Mouse (Mus musculus) erythroblast, embryonic 14.5 days (primary cell): ENCODE measurements around the gene Lrrc1.

ENCODE experiments used
- GATA1 ChIP-seq: IDR thresholded peaks from 2 replicates; pipeline ENCODE4 v1.6.1; 2012; ENCODE audit warnings: low read length, inconsistent platforms, mixed read lengths
- TAL1 ChIP-seq: IDR thresholded peaks from 3 replicates; pipeline ENCODE4 v1.6.1; 2012; ENCODE audit warnings: low read length, inconsistent platforms, mixed read lengths

DNA sequence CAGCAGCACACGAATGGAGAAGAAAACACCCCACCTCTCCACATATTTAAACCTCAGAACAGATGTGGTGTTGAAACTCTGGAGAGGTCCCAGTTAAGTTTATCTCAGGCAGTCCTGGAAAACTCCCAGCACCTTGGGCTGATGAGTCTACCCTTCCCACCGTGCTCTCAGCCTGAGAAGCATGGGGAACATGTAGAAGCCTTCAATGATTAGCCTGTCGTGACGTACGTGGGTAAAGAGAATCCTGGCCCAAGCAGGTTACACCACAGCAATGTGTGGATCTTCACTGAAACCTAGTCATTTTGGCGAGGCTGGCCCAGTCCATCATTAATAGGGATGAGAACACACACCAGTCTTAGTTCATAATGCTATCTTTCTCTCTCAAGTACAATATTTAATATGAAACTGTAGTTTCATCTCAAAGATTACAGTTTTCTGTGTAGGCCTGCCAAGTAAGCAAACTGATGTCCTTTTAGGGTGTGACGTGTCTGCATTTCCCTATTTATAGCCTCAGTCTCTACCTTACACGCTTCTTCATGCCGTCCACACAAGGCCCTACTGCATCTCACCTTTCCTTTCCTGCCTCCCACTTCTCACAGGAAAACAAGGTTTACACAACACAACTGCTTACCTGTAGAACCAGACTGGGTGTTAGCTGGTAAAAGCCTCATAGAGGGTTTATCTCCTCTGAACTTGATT, 125.0 kb downstream of the Lrrc1 start:
- TF ChIP-seq TAL1 (no peak), GATA1 (no peak)
